Mouse (Mus musculus) urinary bladder, postnatal 25 days (tissue): ENCODE measurements at regions not wholly inside any gene's neighbourhood (a gene's known extent, or its start where the extent isn't known, plus 50 kb on each side); places are given as distances from the start of the nearest gene placed in this dataset.

Source experiments
- DNase-seq: peaks from one replicate; pipeline ENCODE4 v3.0.0; 2022; ENCODE audit warnings: low spot score

- DNase-seq, result no peak
Observed at GRCm38 (mm10) chr8:126160356-126160975, 137.9 kb upstream of the Slc35f3 start.

GRCm38 (mm10) chr8:126162748-126163371 is 135.5 kb upstream of the Slc35f3 start:
- DNase-seq, result no peak

GRCm38 (mm10) chr8:126163954-126164353 is 134.4 kb upstream of the Slc35f3 start:
- no peak for DNase-seq

GRCm38 (mm10) chr8:126165486-126166095 is 132.8 kb upstream of the Slc35f3 start:
- DNase-seq, result no peak

- DNase-seq, result no peak
Observed at GRCm38 (mm10) chr8:126166394-126166793, 132.0 kb upstream of the Slc35f3 start.

GRCm38 (mm10) chr8:126174451-126174850 is 123.9 kb upstream of the Slc35f3 start:
- no peak for DNase-seq

GRCm38 (mm10) chr8:126176305-126176704 is 122.1 kb upstream of the Slc35f3 start:
- DNase-seq, result no peak

- no peak for DNase-seq
Observed at GRCm38 (mm10) chr8:126177855-126178254, 120.5 kb upstream of the Slc35f3 start.

GRCm38 (mm10) chr8:126188741-126189285 is 109.5 kb upstream of the Slc35f3 start:
- DNase-seq, result no peak

GRCm38 (mm10) chr8:126195616-126196015 is 102.7 kb upstream of the Slc35f3 start:
- no peak for DNase-seq

GRCm38 (mm10) chr8:126210561-126210960 is 87.8 kb upstream of the Slc35f3 start:
- no peak for DNase-seq

- DNase-seq, result no peak
Observed at GRCm38 (mm10) chr8:126212802-126213201, 85.6 kb upstream of the Slc35f3 start.

GRCm38 (mm10) chr8:126214571-126214970 is 83.8 kb upstream of the Slc35f3 start:
- DNase-seq, result no peak

- DNase-seq, result no peak
Observed at GRCm38 (mm10) chr8:126216391-126216790, 82.0 kb upstream of the Slc35f3 start.

GRCm38 (mm10) chr8:126221631-126222030 is 76.7 kb upstream of the Slc35f3 start:
- DNase-seq, result no peak

- no peak for DNase-seq
Observed at GRCm38 (mm10) chr8:126231801-126232200, 66.6 kb upstream of the Slc35f3 start.

- DNase-seq, result no peak
Observed at GRCm38 (mm10) chr8:126232521-126232920, 65.8 kb upstream of the Slc35f3 start.

GRCm38 (mm10) chr8:126239684-126240083 is 58.7 kb upstream of the Slc35f3 start:
- DNase-seq, result no peak

GRCm38 (mm10) chr8:126244321-126244720 is 54.0 kb upstream of the Slc35f3 start:
- no peak for DNase-seq
